ENCODE assay signal across 9 mouse cellular contexts in the genomic region with DNA sequence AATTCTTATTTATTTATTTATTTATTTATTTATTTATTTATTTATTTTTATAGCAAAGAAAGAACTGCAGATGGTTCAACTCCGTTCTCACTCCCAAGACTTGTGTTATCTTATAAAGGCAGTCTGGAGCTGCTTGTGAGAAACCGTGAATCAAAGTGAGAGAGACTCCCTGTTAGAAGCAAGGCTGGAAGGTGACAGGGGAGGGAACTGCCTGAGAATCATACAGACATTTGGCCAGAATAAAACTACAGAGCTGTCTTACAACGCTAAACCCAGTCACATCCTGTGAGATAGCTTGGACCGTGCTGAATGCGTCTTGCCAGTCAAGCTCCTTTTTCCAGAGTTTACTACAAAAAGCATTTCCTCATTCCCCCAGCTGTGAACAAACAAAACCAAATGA. TPM values are rescaled to one million over a fixed set of nuclear protein-coding genes. Genes with fewer than 3 reads are reported as not detected.
DNase-seq lines count a peak whose midpoint lies in the region; ATAC-seq and TF ChIP-seq lines count a peak whose summit lies in the region.
"Had no signal": no experiment of that assay in that cellular context is flagged by ENCODE, and none has a peak within 500 bp of the region (broad histone marks: within the 10 kb centered on the region; RNA-seq: fewer than 3 reads in every experiment).

No protein-coding gene starts in this region.

- no peak overlapping the region for H3K27ac ChIP-seq in forebrain, postnatal 0 days (ENCODE audit: low read depth, low read length)
- no peak overlapping the region for H3K27ac ChIP-seq in forebrain, embryonic 10.5 days
- peak overlapping the region; percentile 94 for H3K27ac ChIP-seq in lung, embryonic 15.5 days
- peak overlapping the region; percentile 92 for H3K27ac ChIP-seq in heart, embryonic 12.5 days (ENCODE audit: poor library complexity, severe bottlenecking)
- no peak overlapping the region for H3K27ac ChIP-seq in midbrain, postnatal 0 days (ENCODE audit: low read depth, low read length)

- no peaks in the 10 kb centered on the region for H3K27me3 ChIP-seq in forebrain, postnatal 0 days (ENCODE audit: insufficient read depth, low read length)
- H3K27me3 ChIP-seq in forebrain, embryonic 10.5 days (ENCODE audit: poor library complexity, severe bottlenecking), result no peaks in the 10 kb centered on the region
- no peaks in the 10 kb centered on the region for H3K27me3 ChIP-seq in lung, embryonic 15.5 days
- H3K27me3 ChIP-seq in heart, embryonic 12.5 days (replicated peaks), result no peaks in the 10 kb centered on the region
- H3K27me3 ChIP-seq in midbrain, postnatal 0 days (ENCODE audit: insufficient read depth, low read length), result no peaks in the 10 kb centered on the region

- no peak overlapping the region for H3K4me2 ChIP-seq in forebrain, postnatal 0 days (ENCODE audit: low read depth)
- H3K4me2 ChIP-seq in lung, embryonic 15.5 days, result no peak overlapping the region; the same call in 1 of the 2 replicates
- H3K4me2 ChIP-seq in heart, embryonic 12.5 days, result no peak overlapping the region
- no peak overlapping the region for H3K4me2 ChIP-seq in midbrain, postnatal 0 days (ENCODE audit: low read depth, low read length, poor library complexity, severe bottlenecking)

- ATAC-seq in forebrain, postnatal 0 days, result peak; percentile 12; the same call in 1 of the 2 replicates
- ATAC-seq in lung, embryonic 15.5 days (ENCODE audit: borderline replicate concordance, extremely low read depth, low FRiP score, low TSS enrichment), result peak; percentile 70
- ATAC-seq in heart, embryonic 12.5 days (ENCODE audit: insufficient number of reproducible peaks, low FRiP score), result 0 out of 2 replicates have a peak, but pooled peaks have one; percentile 16
- ATAC-seq in megakaryocyte progenitor cell, adult 5-6 weeks (replicated peaks; ENCODE audit: poor library complexity), result 0 out of 2 replicates have a peak, but pooled peaks have one; percentile 1
- no peak for ATAC-seq in midbrain, postnatal 0 days (ENCODE audit: low FRiP score)
- ATAC-seq: inflammation-experienced regulatory T-cells, adult 6 months had no signal

- no peaks in the 10 kb centered on the region for H3K9me3 ChIP-seq in forebrain, postnatal 0 days (ENCODE audit: low read length)
- no peaks in the 10 kb centered on the region for H3K9me3 ChIP-seq in forebrain, embryonic 10.5 days
- H3K9me3 ChIP-seq in lung, embryonic 15.5 days, result no peaks in the 10 kb centered on the region
- no peaks in the 10 kb centered on the region for H3K9me3 ChIP-seq in heart, embryonic 12.5 days (replicated peaks)
- H3K9me3 ChIP-seq in midbrain, postnatal 0 days (ENCODE audit: low read length), result no peaks in the 10 kb centered on the region

- no peak overlapping the region for H3K9ac ChIP-seq in forebrain, postnatal 0 days
- 0 out of 2 replicates have a peak overlapping the region, but pooled peaks have one; percentile 0 for H3K9ac ChIP-seq in lung, embryonic 15.5 days
- H3K9ac ChIP-seq in heart, embryonic 12.5 days, result no peak overlapping the region
- no peak overlapping the region for H3K9ac ChIP-seq in midbrain, postnatal 0 days (replicated peaks; ENCODE audit: low read length, poor library complexity, severe bottlenecking)

- H3K36me3 ChIP-seq in forebrain, postnatal 0 days (ENCODE audit: insufficient read depth), result no peaks in the 10 kb centered on the region
- no peaks in the 10 kb centered on the region for H3K36me3 ChIP-seq in forebrain, embryonic 10.5 days (replicated peaks)
- H3K36me3 ChIP-seq in lung, embryonic 15.5 days, result no peaks in the 10 kb centered on the region
- no peaks in the 10 kb centered on the region for H3K36me3 ChIP-seq in heart, embryonic 12.5 days
- H3K36me3 ChIP-seq in midbrain, postnatal 0 days (ENCODE audit: insufficient read depth, low read length), result no peaks in the 10 kb centered on the region

- no peak for TF ChIP-seq CTCF in forebrain, postnatal 0 days (IDR thresholded peaks at IDR 0.05; ENCODE audit: low read depth)
- no peak for TF ChIP-seq CTCF in midbrain, postnatal 0 days (IDR thresholded peaks at IDR 0.05)

- 50% methylated on average over 5 of the region's 5 CpGs for WGBS in forebrain, postnatal 0 days
- WGBS in forebrain, embryonic 10.5 days, result 91% methylated on average over 5 of the region's 5 CpGs
- WGBS in lung, embryonic 15.5 days, result 31% methylated on average over 5 of the region's 5 CpGs
- 45% methylated on average over 5 of the region's 5 CpGs for WGBS in heart, embryonic 12.5 days
- 70% methylated on average over 5 of the region's 5 CpGs for WGBS in midbrain, postnatal 0 days

- H3K4me1 ChIP-seq in forebrain, postnatal 0 days (ENCODE audit: insufficient read depth), result no peaks in the 10 kb centered on the region; the same call in 1 of the 2 replicates
- H3K4me1 ChIP-seq in forebrain, embryonic 10.5 days, result peaks cover 21% of the 10 kb centered on the region
- H3K4me1 ChIP-seq in lung, embryonic 15.5 days, result peaks cover 59% of the 10 kb centered on the region
- H3K4me1 ChIP-seq in heart, embryonic 12.5 days (replicated peaks), result peaks cover 46% of the 10 kb centered on the region
- peaks cover 4% of the 10 kb centered on the region; the same call in 1 of the 2 replicates for H3K4me1 ChIP-seq in midbrain, postnatal 0 days (ENCODE audit: insufficient read depth, low read length)

- no peak overlapping the region for H3K4me3 ChIP-seq in forebrain, postnatal 0 days (ENCODE audit: low read depth, low read length)
- no peak overlapping the region for H3K4me3 ChIP-seq in forebrain, embryonic 10.5 days
- H3K4me3 ChIP-seq in lung, embryonic 15.5 days, result no peak overlapping the region
- no peak overlapping the region for H3K4me3 ChIP-seq in heart, embryonic 12.5 days
- H3K4me3 ChIP-seq in midbrain, postnatal 0 days (ENCODE audit: low read depth, low read length), result no peak overlapping the region

- no peak for DNase-seq in forebrain, postnatal 0 days
- DNase-seq in forebrain, embryonic 10.5 days (ENCODE audit: extremely low spot score, low spot score), result no peak
- no peak for DNase-seq in lung, postnatal 14 days
- DNase-seq in Muller cell, postnatal 12 days (ENCODE audit: inconsistent ontology term), result no peak
- DNase-seq in midbrain, postnatal 0 days (ENCODE audit: low spot score), result no peak

RNA-seq across cellular contexts. Expression of gene 4930558K02Rik, which starts 59.0 kb away (rescaled TPM):
- not detected in 2 replicates for total RNA-seq in forebrain, postnatal 0 days (2014; rRNA removed)
- polyA plus RNA-seq in forebrain, postnatal 0 days (2015; fragmentation: Nextera tagmentation; extraction: Ambion mirVana), result 0.25 and 0.43 TPM in 2 replicates
- not detected in 2 replicates for polyA plus RNA-seq in forebrain, embryonic 10.5 days (2016; fragmentation: Nextera tagmentation; extraction: Ambion mirVana)
- polyA plus RNA-seq in lung, embryonic 15.5 days (2015; fragmentation: Nextera tagmentation; extraction: Ambion mirVana), result not detected in 2 replicates
- not detected in 2 replicates for polyA plus RNA-seq in heart, embryonic 12.5 days (2016; fragmentation: Nextera tagmentation; extraction: Ambion mirVana)
- total RNA-seq in megakaryocyte progenitor cell, adult 5-6 weeks (2015), result 0.39 TPM in 1 of 2 replicates, not detected in the other
- not detected in 2 replicates for total RNA-seq in megakaryocyte progenitor cell, adult 5-6 weeks (2017)
- total RNA-seq in midbrain, postnatal 0 days (2014; rRNA removed), result not detected in 2 replicates
- polyA plus RNA-seq in midbrain, postnatal 0 days (2015; fragmentation: Nextera tagmentation; extraction: Ambion mirVana), result 0.33 and 0.47 TPM in 2 replicates
- polyA plus RNA-seq: inflammation-experienced regulatory T-cells, adult 6 months had no signal

Comparison
In these comparisons a context has a peak if more than half of its experiments do, and no peak if none do; other contexts are left out.
1. H3K27ac ChIP-seq: peak in lung, embryonic 15.5 days (single experiment) and heart, embryonic 12.5 days (single experiment); none in forebrain, postnatal 0 days (single experiment), forebrain, embryonic 10.5 days (single experiment) and midbrain, postnatal 0 days (single experiment).